Mouse (Mus musculus) ES-E14 (cell line): ENCODE measurements around the gene Vipr2.

Source experiments
- CHD2 ChIP-seq: IDR thresholded peaks from 2 replicates; pipeline ENCODE4 v1.6.1; 2014; ENCODE audit warnings: mild to moderate bottlenecking, low read depth, low read length, inconsistent platforms
- HCFC1 ChIP-seq: IDR thresholded peaks from 2 replicates; pipeline ENCODE4 v1.6.1; 2012; ENCODE audit warnings: low read length, inconsistent platforms, borderline replicate concordance; ENCODE audit not compliant: insufficient read depth
- MAFK ChIP-seq: IDR thresholded peaks from 2 replicates; pipeline ENCODE4 v1.6.1; 2014; ENCODE audit warnings: mild to moderate bottlenecking, low read depth, low read length, inconsistent platforms; ENCODE audit not compliant: insufficient read depth
- ZC3H11A ChIP-seq: IDR thresholded peaks from 2 replicates; pipeline ENCODE4 v1.6.1; 2012; ENCODE audit warnings: low read depth, mild to moderate bottlenecking, inconsistent platforms, low read length, borderline replicate concordance

DNA sequence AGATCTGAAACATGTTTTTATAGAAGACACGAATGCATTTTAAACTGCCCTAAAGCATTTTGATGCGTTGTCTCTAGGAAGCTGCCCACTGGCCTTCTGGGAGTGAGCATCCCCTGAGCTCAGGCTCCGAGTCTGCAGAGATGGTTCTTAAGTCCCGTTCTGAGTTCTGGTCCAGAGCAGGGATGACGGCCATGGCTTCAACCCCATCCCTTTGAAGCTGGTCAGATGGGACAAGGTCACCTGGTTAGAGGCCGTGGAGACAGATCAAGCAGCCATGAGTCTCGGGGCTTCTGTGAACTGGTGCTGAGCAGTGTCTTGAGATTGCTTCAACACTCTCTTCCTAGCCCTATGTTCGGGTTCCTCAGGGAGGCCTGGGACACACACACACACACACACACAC is 19.6 kb downstream of the Vipr2 start:
- TF ChIP-seq HCFC1 (no peak), CHD2 (no peak), ZC3H11A (no peak), MAFK (no peak)
